Mouse (Mus musculus): Measurements from ENCODE around the gene Rnpepl1. TPM values are rescaled to one million over a fixed set of nuclear protein-coding genes. Genes with fewer than 3 reads are reported as not detected.
A peak's percentile ranks its signal among the peaks of the same experiment; 100 is the strongest.

The Rnpepl1 gene
- polyA plus RNA-seq, 2 experiments, result 8.7 to 10.7 TPM

DNA sequence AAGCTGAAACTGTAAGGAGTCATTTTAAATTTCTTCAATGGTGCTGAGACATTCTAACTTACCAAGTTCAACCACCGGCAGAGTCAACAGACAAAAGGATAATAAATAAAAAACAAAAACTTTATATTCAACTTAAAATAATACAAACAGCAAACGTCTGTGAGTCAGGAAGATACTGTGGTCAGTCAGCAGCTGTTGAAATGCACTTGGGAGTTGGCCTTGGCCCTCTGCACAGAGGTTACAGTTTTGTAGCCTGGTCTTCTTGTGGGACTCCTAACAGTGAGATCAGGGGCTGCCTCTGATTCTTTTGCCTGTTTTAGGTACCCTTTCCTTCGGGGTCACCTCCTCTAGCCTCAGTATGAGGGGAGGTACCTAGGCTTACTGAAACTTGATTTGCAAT is 16.7 kb upstream of the Rnpepl1 start:
- WGBS (ENCODE audit: insufficient replicate concordance), result 41% methylated on average over 3 of the region's 3 CpGs
- Histone ChIP-seq H3K4me2 (ENCODE audit: low read depth) (no peak overlapping the region), H3K9me3 (ENCODE audit: control insufficient read depth, low read length) (no peaks in the 10 kb centered on the region), H3K27ac (no peak overlapping the region), H3K9ac (replicated peaks) (no peak overlapping the region), H3K27me3 (ENCODE audit: control insufficient read depth, insufficient read depth, low read length) (no peaks in the 10 kb centered on the region), H3K36me3 (replicated peaks; ENCODE audit: control insufficient read depth, insufficient read depth, low read depth) (no peaks in the 10 kb centered on the region), H3K4me3 (ENCODE audit: insufficient read depth in 1 of 2, low read depth in 2 of 2, low read length in 2 of 2) (no peak overlapping the region), H3K4me1 (replicated peaks; ENCODE audit: control insufficient read depth in 2 of 2, insufficient read depth in 2 of 2, low read length in 1 of 2) (no peaks in the 10 kb centered on the region)
- DNase-seq (ENCODE audit: low read depth in 3 of 3, low spot score in 3 of 3), result no peak
- no peak for TF ChIP-seq CTCF (IDR thresholded peaks at IDR 0.05; ENCODE audit: low read depth)
- TF ChIP-seq EP300 (IDR thresholded peaks at IDR 0.05; ENCODE audit: low read depth), result no peak
- no peak for ATAC-seq (ENCODE audit: insufficient read depth)

DNA sequence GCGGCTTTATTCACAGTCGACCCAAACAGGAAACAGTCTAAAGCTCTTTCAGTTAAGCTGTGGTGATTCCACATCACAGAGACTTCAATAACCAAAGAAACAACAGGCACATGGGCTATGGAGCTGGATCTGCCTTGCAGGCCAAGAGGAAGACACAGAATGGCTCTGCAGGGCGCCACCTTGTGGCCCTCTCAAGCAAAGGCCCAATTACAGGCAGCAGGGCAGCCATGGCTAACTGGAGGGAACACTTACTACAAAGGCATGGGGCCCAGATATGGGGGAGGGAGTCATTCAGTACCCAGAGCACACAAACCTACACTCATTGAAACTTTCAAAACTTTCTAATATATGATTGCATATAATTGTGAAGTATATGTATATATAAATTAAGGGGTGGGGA is 15.5 kb upstream of the Rnpepl1 start:
- H3K27ac ChIP-seq, result no peak overlapping the region
- ATAC-seq (ENCODE audit: insufficient read depth), result peak; percentile 15; the same call in 1 of the 2 replicates
- no peak overlapping the region for H3K9ac ChIP-seq (replicated peaks)
- no peaks in the 10 kb centered on the region for H3K9me3 ChIP-seq (ENCODE audit: control insufficient read depth, low read length)
- H3K4me3 ChIP-seq (ENCODE audit: insufficient read depth in 1 of 2, low read depth in 2 of 2, low read length in 2 of 2), result no peak overlapping the region
- no peaks in the 10 kb centered on the region for H3K4me1 ChIP-seq (replicated peaks; ENCODE audit: control insufficient read depth in 2 of 2, insufficient read depth in 2 of 2, low read length in 1 of 2)
- no peaks in the 10 kb centered on the region for H3K27me3 ChIP-seq (ENCODE audit: control insufficient read depth, insufficient read depth, low read length)
- H3K36me3 ChIP-seq (replicated peaks; ENCODE audit: control insufficient read depth, insufficient read depth, low read depth), result no peaks in the 10 kb centered on the region
- no peak overlapping the region for H3K4me2 ChIP-seq (ENCODE audit: low read depth)
- peak; percentile 96 for TF ChIP-seq CTCF (IDR thresholded peaks at IDR 0.05; ENCODE audit: low read depth)
- TF ChIP-seq EP300 (IDR thresholded peaks at IDR 0.05; ENCODE audit: low read depth), result no peak
- WGBS (ENCODE audit: insufficient replicate concordance), result 11% methylated on average over 3 of the region's 3 CpGs
- DNase-seq (ENCODE audit: low read depth in 3 of 3, low spot score in 3 of 3), result peak in 2 of 3 experiments; percentile 36 to 40

DNA sequence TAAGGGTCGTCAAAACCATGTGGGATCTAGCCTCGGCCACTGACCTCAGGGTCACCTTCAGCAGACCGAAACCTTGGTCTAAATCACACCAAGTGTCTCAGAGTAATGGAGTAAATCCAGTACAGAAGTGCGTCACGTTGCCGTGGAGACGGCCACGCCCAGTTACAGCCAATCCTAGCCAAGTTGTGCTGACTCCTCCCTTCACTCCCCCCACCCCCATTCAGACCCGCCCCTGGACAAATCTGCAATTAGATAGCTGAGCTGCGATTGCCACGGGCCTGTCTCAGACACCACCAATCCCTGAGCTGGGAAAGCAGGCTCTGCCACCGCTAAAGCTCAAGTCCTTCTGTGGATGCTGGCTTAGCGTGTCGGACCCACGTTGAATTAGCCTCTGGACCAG is 7.8 kb upstream of the Rnpepl1 start, which contains the start of gene Ankmy1:
TSS of gene Ankmy1 (minus strand) at position 121 of the 400 bp plus-strand sequence.
- Histone ChIP-seq H3K4me1 (replicated peaks; ENCODE audit: control insufficient read depth in 2 of 2, insufficient read depth in 2 of 2, low read length in 1 of 2) (peaks cover 6 to 15% of the 10 kb centered on the region in 2 experiments), H3K27ac (no peak within 1 kb of the TSS), H3K4me2 (ENCODE audit: low read depth) (peak within 1 kb of the TSS; percentile 15; the same call in 1 of the 2 replicates), H3K27me3 (ENCODE audit: control insufficient read depth, insufficient read depth, low read length) (no peaks in the 10 kb centered on the region; the same call in none of the 2 replicates), H3K9me3 (ENCODE audit: control insufficient read depth, low read length) (no peaks in the 10 kb centered on the region), H3K4me3 (ENCODE audit: insufficient read depth in 1 of 2, low read depth in 2 of 2, low read length in 2 of 2) (peak within 1 kb of the TSS in 1 of 2 experiments; percentile 10; a peak in 1 of 4 replicates), H3K36me3 (replicated peaks; ENCODE audit: control insufficient read depth, insufficient read depth, low read depth) (no peaks in the 10 kb centered on the region), H3K9ac (replicated peaks) (no peak within 1 kb of the TSS)
- ATAC-seq (ENCODE audit: insufficient read depth) (no peak), DNase-seq (ENCODE audit: low read depth in 3 of 3, low spot score in 3 of 3) (peak in 1 of 3 experiments; percentile 35)
- WGBS (ENCODE audit: insufficient replicate concordance), result 4% methylated on average over 15 of the region's 15 CpGs
- TF ChIP-seq CTCF (IDR thresholded peaks at IDR 0.05; ENCODE audit: low read depth), result no peak
- TF ChIP-seq EP300 (IDR thresholded peaks at IDR 0.05; ENCODE audit: low read depth), result no peak

GRCm38 (mm10) chr1:92903627-92904026 is 7.0 kb upstream of the Rnpepl1 start:
- ATAC-seq (ENCODE audit: insufficient read depth) (no peak), DNase-seq (ENCODE audit: low read depth in 3 of 3, low spot score in 3 of 3) (no peak)
- H3K4me2 ChIP-seq (ENCODE audit: low read depth), result no peak overlapping the region
- H3K9ac ChIP-seq (replicated peaks), result no peak overlapping the region
- WGBS (ENCODE audit: insufficient replicate concordance), result 49% methylated on average over 4 of the region's 4 CpGs
- no peaks in the 10 kb centered on the region for H3K9me3 ChIP-seq (ENCODE audit: control insufficient read depth, low read length)
- H3K27ac ChIP-seq, result no peak overlapping the region
- H3K4me3 ChIP-seq (ENCODE audit: insufficient read depth in 1 of 2, low read depth in 2 of 2, low read length in 2 of 2), result no peak overlapping the region
- H3K4me1 ChIP-seq (replicated peaks; ENCODE audit: control insufficient read depth in 2 of 2, insufficient read depth in 2 of 2, low read length in 1 of 2), result peaks cover 11 to 23% of the 10 kb centered on the region in 2 experiments
- H3K36me3 ChIP-seq (replicated peaks; ENCODE audit: control insufficient read depth, insufficient read depth, low read depth), result no peaks in the 10 kb centered on the region
- H3K27me3 ChIP-seq (ENCODE audit: control insufficient read depth, insufficient read depth, low read length), result no peaks in the 10 kb centered on the region; the same call in none of the 2 replicates
- no peak for TF ChIP-seq EP300 (IDR thresholded peaks at IDR 0.05; ENCODE audit: low read depth)
- no peak for TF ChIP-seq CTCF (IDR thresholded peaks at IDR 0.05; ENCODE audit: low read depth)

- WGBS (ENCODE audit: insufficient replicate concordance), result 68% methylated on average over 2 of the region's 2 CpGs
These were observed 4.8 kb upstream of the Rnpepl1 start for GRCm38 (mm10) chr1:92905703-92906310.

More at GRCm38 (mm10) chr1:92905703-92906310, 4.8 kb upstream of the Rnpepl1 start:
- Histone ChIP-seq H3K4me2 (ENCODE audit: low read depth) (peak overlapping the region; percentile 95; the same call in 1 of the 2 replicates), H3K36me3 (replicated peaks; ENCODE audit: control insufficient read depth, insufficient read depth, low read depth) (no peaks in the 10 kb centered on the region), H3K27ac (no peak overlapping the region), H3K27me3 (ENCODE audit: control insufficient read depth, insufficient read depth, low read length) (no peaks in the 10 kb centered on the region; the same call in none of the 2 replicates), H3K4me1 (replicated peaks; ENCODE audit: control insufficient read depth in 2 of 2, insufficient read depth in 2 of 2, low read length in 1 of 2) (peaks cover 11 to 31% of the 10 kb centered on the region in 2 experiments), H3K9ac (replicated peaks) (no peak overlapping the region), H3K9me3 (ENCODE audit: control insufficient read depth, low read length) (no peaks in the 10 kb centered on the region), H3K4me3 (ENCODE audit: insufficient read depth in 1 of 2, low read depth in 2 of 2, low read length in 2 of 2) (no peak overlapping the region; a peak in 1 of 4 replicates)
- DNase-seq (ENCODE audit: low read depth in 3 of 3, low spot score in 3 of 3), result no peak
- TF ChIP-seq EP300 (IDR thresholded peaks at IDR 0.05; ENCODE audit: low read depth) (no peak), CTCF (IDR thresholded peaks at IDR 0.05; ENCODE audit: low read depth) (no peak)
- ATAC-seq (ENCODE audit: insufficient read depth), result no peak

Data from liver, embryonic 14.5 days (tissue).